Mouse (Mus musculus) naive thymus-derived CD4-positive, alpha-beta T cell, adult 5 months (primary cell): ENCODE measurements around the gene Acot12. TPM values are rescaled to one million over a fixed set of nuclear protein-coding genes. Genes with fewer than 3 reads are reported as not detected.

Experiments
- polyA plus RNA-seq: library from polyadenylated mRNA; unstranded; fragments of 100-300 nt; shearing (Covaris generic); gene quantifications from one replicate; pipeline ENCODE4 v1.2.1, GENCODE M21; 2017

Acot12 gene
- polyA plus RNA-seq = 0.14 TPM

DNA sequence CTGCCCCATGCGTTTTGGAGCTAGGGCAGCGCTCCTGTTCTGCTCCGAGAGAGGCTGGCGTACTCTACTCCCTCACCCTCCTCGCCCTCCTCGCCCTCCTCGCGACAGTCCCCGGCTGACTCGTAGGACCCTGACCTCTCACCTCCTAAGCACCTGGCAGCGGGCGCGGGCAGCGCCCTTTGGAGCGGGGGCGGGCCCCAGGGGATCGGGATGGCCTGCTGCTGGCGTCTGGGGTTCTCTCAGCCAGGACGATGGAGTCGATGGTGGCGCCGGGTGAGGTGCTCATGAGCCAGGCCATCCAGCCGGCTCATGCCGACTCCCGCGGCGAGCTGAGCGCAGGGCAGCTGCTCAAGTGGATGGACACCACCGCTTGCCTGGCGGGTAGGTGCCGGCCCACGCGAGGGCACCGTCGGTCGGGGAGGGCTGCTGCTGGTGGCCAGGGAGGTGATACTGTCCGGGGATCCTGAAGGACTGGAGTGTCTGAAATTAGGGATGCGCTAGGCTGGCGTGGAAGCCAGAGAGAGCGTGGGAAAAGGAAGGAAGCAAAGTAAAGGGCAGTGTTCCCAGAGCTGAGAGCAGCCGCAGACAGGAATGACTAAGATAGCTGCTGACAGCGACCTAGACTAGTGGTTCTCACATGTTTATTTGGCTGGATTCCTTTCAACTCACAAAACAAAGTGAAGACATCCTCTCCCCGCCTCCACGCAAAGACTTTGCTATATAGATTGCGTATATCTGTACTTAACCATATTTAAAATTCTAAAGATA is at the start of gene Acot12:
Acot12 (plus strand) TSS at position 233 of the 768 bp plus-strand sequence.

DNA sequence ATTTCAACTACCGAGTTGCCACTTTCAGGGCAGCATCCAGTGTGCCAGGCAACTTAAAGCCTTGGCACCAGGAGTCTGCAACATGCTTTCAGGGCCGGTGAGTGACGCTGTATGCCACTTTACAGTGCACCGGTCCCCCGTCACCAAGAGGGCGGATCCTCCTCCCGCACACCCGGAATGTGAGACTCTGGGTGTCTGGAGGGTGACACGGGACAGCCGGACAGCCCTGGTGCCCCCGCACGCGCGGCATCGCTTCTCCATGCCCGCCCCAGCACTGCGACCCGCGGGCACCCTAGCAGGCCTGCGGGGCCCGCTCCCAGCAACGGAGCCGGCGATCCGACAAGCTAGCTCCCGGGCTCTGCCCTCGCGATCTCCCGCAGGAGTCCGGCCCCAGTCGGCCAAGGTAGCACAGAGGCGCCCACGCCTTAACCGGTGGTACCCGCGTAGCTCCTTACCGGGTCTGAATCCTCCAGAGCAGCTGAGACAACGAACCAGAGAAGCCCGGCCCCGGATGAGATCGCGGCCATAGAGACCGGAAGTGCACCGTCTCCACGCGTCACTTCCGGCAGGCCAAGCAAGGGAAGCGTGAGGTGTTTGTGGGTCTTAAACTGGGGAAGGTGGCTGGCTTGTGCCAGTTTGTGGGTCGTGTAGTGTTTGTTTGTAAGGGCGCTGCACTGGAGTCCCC is 66.0 kb downstream of the Acot12 start, which contains the start of gene Zcchc9:
Zcchc9 (minus strand) TSS at position 551 of the 685 bp plus-strand sequence.

Other genes with a start within 250 kb of the Acot12 start
- gene Zcchc9, start 66.2 kb downstream of the Acot12 start, polyA plus RNA-seq = 41.6 TPM
- not detected for gene Ckmt2, start 135.4 kb downstream of the Acot12 start, polyA plus RNA-seq